Mouse (Mus musculus): Measurements from ENCODE around the gene Fbxo30.
"Not testable (repeated sequence)": the region's sequence is repeated elsewhere in the genome, so short reads cannot be mapped to it uniquely, and the experiment has no call there.

Gene Fbxo30

DNA sequence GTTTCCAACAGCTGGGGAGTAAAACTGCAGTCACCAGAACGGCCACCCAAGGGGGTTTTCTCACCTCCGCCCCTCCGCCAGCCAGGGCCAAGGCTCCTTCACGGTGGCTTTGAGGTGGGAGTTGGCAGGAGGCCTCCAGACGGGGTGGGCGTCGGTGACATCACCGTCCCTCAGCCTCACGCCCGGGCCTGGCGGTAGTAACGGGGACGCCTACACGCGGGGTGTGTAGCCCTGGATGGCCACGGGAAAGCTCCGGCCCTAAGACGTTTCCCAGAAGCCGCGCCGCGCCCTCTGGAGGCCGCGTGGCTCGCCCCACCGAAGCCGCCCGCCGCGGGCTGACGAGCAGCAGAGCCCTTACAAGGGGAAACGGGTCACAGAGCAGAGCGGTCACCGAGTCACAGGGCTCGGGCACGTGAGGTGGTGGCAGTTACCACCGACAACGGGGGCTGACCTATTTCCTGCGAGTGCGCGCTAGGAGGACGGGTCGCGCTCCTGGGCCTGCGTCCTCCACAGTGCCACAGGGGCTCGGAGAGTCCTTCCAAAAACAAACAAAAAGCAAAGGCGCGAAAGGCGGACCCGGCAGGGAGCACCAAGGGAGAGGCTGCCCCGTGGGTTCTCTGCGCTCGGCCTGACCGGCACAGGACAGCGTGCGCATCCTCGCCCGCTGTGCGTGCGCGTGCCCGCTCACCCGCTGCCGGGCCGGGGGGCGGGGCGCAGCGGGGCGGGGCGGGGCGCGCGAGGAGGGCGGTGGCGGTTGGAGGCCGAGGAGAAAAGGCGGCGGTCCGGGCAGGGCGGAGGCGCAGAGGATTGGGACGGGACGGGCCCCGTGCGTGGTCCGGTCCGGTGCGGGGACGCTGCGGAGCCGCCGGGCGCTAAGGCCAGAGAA is at the start of gene Fbxo30:
Gene Fbxo30, plus strand, starts transcription at position 753 of the 886 bp plus-strand sequence.
- in situ Hi-C loops (cut with MboI, MseI) = loop anchor here (5.0 kb wide), 1 partner anchor 129 kb away; no protein-coding TSS in a partner anchor

DNA sequence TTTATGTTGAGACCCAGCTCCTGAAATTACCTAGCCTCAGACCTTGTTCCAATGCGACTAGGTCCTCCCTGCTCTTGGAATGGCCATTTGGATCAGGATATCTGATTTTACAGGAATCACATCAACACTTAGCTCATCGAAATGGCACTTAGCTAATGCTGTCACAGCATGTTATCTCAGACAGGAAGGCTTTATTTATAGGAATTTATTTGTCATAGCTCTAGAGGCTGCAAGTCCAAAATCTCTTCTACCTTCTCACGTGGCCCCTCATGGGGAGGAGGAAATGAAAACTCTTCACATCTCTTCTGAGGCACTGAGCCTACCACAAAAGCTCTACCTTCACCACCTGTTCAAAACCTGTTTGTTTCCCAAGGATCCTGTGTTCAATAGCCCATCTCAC is 47.9 kb upstream of the Fbxo30 start:
- in situ Hi-C loops (cut with MboI, MseI) = loop anchor here (5.0 kb wide), 1 partner anchor 39 kb away; no protein-coding TSS in a partner anchor

DNA sequence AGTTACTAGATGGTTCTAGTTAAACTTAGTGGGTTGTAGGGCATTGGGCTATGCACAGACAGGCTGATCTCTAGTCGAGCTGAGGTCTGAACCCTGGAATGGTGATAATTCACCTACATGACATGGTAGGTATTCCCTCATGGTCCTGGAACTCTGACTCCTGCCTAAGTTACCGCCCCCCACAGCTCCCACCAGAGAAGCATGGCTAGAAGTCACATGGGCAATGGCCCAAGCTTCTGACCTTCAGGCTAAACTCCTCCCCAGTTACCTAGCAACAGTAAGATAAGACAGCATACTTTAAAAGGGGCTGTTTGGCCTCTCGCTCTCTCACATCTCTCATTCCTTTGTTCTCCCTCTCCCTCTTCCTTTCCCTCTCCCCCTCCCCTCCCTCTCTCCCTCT is 38.1 kb upstream of the Fbxo30 start:
- in situ Hi-C loops (cut with MboI, MseI) = not testable (repeated sequence)

DNA sequence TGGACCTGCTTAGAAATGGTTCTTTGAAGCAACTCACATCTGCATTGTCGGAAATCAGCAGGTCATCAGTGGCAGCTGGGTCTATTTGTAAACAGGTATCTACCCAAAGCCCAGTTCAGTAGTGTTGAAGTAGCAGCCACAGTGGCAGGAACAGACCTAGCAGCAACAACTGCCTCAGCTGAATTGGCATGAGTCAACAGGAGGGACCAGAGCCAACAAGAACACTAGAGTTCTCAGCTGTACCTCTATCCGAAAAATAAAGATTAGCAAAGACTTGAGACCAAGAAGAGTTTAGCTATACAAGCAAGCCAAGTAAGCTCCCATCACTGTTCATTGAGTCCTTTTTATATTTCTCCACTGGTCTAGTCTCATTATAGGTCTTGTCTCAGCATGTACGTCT is 32.9 kb upstream of the Fbxo30 start:
- in situ Hi-C loops (cut with MboI, MseI) = no loop called here

DNA sequence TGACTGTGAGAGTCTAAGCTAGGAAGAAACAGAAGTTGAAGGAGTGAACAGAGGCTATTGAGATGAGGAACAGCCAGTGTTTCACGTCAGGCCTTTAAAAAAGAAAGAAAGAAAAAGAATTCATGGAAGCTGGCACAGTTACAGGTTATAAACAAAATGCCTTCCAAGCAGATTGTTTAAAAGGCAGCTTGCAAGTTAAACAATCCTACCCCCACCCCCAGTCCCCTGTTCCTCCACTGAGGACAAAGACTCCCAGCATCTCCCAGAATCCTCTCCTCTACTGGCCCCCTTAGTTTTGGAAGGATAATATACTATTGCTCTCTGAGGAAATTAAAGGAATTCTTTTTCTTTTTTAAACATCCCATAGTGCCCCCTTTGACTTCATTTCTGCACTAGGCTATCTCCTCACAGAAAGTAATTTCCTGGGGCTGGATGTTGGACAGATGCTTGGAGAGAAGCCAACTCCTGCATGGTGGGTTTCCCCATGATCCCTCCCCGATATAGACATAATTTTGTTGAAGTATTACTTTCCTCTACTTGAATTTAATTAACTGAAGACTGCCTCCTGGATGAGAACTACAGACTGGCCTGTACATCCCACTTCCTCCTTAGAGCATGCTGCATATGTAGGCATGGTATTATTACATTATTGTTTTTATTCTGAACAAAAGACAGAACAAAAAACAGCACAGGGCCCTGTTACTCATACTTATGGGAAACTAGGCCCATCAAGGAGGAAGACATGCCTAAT is 30.7 kb upstream of the Fbxo30 start:
- in situ Hi-C loops (cut with MboI, MseI) = no loop called here

DNA sequence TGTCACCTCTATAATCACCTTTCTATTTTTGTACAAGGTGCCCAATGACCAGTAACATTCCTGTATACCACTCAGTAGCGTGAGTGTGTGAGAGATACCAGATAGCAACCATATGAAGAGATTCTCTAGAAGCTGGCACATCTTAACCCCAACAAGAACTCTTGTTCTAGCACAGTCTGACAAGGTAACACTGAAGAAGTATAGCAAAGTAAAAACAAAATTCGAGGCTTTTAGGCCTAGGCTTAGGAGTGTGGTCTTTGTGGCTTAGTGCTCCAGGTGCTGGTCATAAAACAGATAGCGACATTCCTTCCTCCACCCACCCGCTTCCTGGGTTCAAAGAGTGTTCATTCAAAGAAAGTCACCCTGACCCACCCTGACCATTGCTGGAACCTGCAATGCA is 27.5 kb upstream of the Fbxo30 start:
- in situ Hi-C loops (cut with MboI, MseI) = not testable (repeated sequence)

DNA sequence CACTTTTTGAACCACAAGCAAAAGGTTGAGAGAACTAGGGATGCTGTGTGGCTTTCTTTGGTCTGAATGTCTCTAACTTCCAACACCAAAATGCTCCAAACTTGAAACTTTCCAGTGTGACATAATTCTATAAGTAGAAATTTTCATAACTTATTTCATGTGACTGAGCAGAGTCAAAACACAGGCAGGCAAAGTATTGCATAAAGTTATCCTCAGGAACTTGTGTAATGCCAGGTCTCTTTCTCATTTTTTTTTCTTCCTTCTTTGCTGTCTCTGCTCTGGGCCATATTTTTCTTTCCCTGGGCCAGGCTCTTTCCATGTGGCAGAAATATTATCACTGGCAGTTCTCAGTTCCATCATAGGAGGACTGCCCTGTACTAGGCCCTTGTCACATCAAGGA is 21.0 kb upstream of the Fbxo30 start:
- in situ Hi-C loops (cut with MboI, MseI) = no loop called here

DNA sequence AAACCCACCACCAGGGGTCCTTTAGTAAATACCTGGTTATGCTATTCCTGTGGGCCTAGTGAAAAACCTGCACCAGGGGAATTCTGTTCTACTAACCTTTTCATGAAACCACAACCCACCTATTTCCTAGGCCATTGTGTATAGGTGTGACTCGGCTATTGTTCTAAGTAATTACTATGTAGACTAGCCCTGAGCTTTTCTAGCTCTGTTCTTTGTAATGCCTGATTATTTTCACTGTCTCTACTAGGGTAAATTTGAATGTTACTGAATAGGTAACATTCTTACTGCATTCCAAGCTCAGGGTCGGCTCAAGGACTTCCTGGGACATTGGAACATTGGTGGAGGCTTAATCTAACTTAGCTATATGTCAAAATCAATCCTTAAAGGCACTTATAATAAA is 18.8 kb upstream of the Fbxo30 start:
- in situ Hi-C loops (cut with MboI, MseI) = not testable (repeated sequence)

DNA sequence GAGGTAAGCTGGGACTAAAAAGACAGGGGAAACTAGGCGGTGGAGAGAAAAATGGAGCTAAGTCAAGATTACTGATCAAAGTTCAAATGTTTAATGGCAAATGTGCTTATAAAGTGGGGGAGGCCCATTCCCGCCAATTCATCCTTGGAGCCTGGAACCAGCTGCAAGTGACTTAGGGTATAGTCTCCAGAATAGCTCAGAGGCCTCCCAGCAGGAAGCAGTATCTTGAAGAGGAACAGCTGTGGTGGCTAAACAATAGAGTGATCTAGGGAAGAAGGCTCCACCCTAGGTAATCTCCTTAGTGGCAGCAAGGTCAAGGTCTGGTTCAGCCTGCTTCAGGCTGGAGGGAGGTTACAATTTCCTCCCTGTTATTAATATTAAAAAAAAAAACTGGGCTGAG is 17.3 kb upstream of the Fbxo30 start:
- in situ Hi-C loops (cut with MboI, MseI) = not testable (repeated sequence)

DNA sequence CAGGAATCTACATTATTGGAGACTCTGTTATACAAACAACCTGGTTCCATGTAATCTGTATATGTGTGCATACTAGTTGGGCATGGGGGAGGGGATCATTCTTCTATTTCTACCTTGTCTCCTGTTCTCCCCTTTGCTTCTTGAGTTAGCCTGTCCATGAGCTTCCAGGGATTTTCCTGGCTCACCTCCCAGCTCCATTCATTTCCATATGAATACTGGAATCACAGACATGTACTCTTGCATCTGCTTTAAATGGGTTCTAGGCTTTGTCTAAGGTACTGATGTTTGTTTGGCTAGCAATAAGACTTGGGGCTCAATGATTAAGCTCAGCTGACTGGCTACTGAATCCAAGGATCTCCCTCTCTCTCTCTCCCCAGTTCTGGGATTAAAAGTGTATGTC is 12.0 kb upstream of the Fbxo30 start:
- in situ Hi-C loops (cut with MboI, MseI) = no loop called here

DNA sequence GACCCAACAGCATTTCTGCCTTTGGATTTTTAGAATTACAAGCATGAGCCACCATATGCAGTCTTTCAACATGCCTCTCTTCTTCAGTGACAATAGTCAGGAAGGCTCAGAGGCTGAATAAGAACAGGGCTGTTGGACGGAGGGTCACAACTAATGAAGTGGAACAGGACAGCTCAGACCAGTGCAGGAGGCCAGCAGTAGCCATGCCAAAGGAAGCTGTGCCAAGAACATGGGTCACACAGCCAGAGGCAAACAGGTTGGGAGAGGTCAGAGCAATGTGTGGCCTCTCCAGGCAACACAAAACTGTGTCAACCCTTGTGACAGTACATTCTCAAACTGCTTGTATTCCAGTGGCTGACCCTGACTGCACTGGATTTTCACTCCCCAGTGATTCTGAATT is 6.7 kb upstream of the Fbxo30 start:
- in situ Hi-C loops (cut with MboI, MseI) = loop anchor here (5.0 to 10.0 kb wide), 2 partner anchors 42 to 1470 kb away; no protein-coding TSS in a partner anchor

DNA sequence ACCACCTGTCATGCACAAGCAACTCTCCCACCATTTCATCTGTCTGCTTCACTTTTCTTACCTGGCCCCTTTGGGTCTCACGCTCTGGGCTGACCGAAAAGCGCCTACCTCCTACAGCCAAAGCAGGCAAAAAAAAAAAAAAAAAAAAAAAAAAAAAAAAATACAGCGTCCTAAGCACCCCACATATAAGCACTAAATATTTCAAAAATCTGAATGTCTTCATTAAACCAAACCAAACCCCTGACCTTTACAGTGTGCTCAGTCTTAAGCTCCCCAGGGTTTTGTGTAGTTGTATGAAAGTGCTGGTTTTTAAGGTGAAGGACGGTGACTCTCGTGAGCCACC is 924 bp upstream of the Fbxo30 start:
- in situ Hi-C loops (cut with MboI, MseI) = loop anchor here (5.0 kb wide), 1 partner anchor 128 kb away; no protein-coding TSS in a partner anchor

DNA sequence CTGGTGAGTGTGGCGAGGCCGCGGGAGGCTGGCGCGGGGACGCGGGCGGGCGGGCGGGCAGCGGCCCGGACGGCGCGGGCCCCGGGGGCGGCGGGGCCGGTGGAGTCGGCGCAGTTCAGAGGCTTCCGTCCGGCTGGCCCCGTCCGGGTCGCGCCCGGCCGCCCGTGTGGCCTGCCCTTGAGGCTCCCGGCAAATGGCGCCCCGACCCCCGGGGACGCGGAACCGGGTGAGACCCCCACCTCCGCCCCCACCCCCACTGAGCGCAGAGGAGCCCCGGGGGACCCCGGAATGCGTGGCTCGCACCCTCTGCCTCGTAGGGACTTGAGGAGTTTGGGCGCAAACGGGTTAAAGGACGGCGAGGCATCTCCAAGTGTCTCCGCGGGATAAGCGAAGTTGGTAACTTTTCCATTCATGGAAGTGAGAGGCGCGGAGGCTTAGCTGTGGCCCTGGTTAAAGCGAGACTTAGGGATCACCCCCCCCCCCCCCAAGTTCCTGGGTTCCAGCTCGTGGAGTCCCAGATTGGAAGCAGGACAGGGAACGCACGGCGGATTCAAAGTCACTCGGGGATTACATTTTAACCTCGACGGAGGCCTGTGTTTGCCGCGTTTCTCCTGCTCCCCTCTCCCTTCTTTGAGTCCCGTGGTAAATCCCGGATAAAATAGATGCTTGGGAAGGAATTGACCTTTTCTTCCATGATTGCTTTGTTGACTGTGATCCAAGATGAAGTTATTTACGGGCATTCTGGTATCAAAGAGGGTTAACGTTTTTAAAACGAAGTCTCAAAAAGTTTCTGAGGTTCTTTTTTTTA is 572 bp downstream of the Fbxo30 start:
- in situ Hi-C loops (cut with MboI, MseI) = loop anchor here (5.0 kb wide), 1 partner anchor 129 kb away; no protein-coding TSS in a partner anchor

DNA sequence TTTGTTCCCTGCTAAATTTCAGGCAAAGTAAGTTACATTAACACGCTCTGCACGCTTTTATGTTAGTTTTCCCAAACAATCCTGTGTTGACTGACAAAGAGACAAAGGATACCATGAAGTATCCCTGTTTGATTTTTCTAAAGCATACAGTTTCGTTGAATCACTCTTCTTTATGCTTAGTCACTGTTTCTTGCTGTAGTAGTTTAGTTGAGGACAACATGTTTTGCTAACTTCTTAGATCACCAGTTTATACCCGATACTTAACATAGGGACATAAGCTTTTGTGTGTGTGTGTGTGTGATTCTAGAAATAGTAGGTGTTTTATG is 1.1 kb downstream of the Fbxo30 start:
- in situ Hi-C loops (cut with MboI, MseI) = loop anchor here (5.0 kb wide), 1 partner anchor 130 kb away; no protein-coding TSS in a partner anchor

DNA sequence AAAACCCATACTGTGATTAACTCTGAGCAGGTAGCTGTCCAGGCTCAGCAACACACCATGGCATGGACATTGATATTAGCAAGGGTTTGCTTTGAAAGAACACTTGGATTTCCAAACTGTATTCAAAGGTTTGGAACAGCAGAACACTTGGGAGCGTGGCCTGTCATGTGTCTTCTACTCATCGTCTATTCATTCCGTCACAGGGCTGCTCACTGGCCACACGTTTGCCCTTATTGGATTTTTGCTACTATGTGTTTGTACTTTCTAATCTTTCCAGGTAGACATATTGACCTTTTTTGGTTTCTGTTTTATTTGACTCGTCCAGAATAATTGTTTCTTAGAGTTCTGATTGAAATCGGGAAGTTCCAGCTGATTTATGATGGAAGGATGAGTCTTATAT is 17.3 kb downstream of the Fbxo30 start:
- in situ Hi-C loops (cut with MboI, MseI) = no loop called here

DNA sequence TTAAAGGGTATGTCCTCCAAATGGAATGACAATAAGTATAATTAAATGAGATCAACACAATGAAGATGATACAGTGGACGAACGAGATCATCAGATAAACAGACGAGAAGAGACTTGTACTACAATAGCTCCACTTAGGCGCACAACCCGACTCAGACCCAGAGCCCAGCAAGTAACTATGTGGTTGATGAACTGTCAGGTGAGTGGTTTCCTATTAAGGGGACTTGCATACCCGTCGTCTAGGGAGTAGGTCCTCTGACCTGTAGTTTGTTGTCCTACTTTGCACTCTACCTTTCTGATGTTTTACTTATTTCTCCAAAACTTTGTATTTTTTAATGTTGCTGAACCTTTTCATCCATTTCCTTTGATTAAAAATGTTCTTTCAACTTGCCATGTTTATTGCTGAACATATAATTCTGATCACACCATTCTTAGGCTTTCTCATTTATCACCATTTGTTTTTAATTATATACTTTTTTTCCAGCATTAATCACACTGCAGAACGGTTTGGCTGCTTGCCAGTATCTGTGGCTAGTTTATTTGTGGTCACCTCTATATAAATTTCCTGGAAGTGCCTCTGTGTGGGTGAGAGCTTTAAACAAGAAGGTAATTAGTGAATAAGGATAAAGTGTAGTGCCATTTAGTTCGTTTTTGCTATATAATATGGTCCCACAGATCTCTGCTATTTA is 24.4 kb downstream of the Fbxo30 start:
- in situ Hi-C loops (cut with MboI, MseI) = no loop called here

DNA sequence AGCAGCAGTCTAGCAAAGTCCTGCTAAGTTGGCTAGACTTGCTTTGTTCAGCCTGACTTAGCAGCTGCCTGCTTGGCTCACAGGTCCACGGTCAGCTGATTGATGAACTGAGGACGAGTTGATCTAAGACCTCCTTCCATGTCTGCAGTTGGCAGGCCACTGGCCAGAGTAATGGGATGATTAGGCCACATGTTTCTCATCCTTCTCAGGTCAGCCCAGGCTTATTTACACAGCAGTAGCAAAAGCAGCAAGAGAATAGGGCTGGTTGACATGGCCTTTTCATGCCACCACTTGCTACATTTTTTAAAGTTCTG is 24.9 kb downstream of the Fbxo30 start:
- in situ Hi-C loops (cut with MboI, MseI) = no loop called here

DNA sequence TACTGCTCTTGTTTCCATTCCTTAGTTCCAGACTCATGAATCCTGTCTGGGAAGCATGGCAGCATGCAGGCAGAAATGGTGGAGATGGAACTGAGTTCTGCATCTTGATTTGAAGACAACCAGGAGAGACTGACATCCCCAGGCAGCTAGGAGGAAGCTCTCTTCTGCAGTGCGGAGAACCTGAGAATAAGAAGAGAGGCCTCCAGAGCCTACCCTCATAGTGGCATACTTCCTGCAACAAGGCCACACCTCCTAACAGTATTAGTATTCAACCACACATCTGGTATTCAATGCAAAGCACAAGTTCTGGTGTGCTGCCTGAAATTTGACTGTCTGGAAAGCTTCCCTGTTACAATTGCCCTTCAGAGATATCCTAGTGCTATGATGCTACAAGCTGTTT is 28.7 kb downstream of the Fbxo30 start:
- in situ Hi-C loops (cut with MboI, MseI) = loop anchor here (10.0 kb wide), 1 partner anchor 265 kb away; no protein-coding TSS in a partner anchor

DNA sequence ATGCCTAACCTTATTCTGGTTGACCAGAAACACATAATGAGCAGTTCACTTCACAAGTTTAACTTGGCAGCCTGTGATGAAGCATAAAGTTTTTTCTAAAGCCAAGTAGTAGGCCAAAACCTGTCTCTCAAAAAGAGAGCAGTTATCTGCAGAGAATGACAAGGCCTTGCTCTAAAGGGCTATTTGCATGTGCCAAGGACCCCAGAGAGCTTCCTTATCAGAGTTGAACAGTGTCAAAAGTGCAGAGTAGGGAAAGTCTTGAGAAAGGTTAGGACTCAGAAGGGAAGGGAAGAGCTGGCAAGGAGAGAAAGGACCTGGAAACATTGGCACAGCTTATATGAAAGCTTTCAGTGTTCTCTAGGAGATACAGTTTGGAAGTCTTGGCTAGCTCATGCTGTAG is 29.4 kb downstream of the Fbxo30 start:
- in situ Hi-C loops (cut with MboI, MseI) = loop anchor here (10.0 kb wide), 1 partner anchor 266 kb away; no protein-coding TSS in a partner anchor

DNA sequence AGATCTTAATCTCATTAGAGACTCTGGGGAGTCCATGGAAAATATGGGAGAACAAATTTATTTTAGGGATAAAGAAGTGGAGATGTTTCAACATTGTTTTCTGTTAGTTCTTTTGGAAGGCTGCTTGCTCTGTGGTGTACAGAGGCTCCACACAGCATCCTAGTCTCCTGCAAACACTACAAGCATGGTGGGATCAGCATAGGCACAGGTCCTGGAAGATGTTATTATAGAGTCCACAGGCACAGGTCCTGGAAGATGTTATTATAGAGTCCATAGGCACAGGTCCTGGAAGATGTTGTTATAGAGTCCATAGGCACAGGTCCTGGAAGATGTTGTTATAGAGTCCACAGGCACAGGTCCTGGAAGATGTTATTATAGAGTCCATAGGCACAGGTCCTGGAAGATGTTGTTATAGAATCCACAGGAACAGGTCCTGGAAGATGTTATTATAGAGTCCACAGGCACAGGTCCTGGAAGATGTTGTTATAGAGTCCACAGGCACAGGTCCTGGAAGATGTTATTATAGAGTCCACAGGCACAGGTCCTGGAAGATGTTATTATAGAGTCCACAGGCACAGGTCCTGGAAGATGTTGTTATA is 36.8 kb downstream of the Fbxo30 start:
- in situ Hi-C loops (cut with MboI, MseI) = loop anchor here (10.0 kb wide), 1 partner anchor 273 kb away; no protein-coding TSS in a partner anchor
